Mouse (Mus musculus): Measurements from ENCODE around the gene Srp14. TPM values are rescaled to one million over a fixed set of nuclear protein-coding genes. Genes with fewer than 3 reads are reported as not detected.

The Srp14 gene
- total and polyA plus RNA-seq, 3 experiments = 64.9 to 129 (median 116) TPM

DNA sequence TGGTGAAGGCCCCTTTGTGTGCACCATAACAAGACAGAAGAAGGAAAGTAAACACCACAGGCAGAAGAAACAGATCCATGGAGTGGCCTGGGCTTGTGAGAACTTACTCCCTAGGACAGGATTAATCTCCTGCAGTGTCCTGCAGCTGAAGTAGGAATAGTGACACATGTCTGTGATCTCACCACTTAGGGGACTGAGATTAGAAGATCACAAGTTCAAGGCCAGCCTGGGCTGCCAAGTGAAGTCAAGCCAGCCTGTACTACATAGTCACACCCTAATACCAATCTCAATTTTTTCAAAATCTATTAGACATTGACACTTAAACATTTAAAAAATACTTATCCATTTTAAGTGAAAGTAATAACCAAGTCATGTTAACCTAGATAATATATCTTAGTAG lies 11.2 kb downstream of the Srp14 start:
- no peak overlapping the region for H3K9ac ChIP-seq (ENCODE audit: low read depth, low read length)
- no peaks in the 10 kb centered on the region for H3K4me1 ChIP-seq (ENCODE audit: control insufficient read depth, insufficient read depth, low read length)
- no peaks in the 10 kb centered on the region for H3K27me3 ChIP-seq (ENCODE audit: control insufficient read depth, insufficient read depth, low read length)
- DNase-seq = no peak
- H3K4me3 ChIP-seq = no peak overlapping the region
- TF ChIP-seq POLR2A (IDR thresholded peaks at IDR 0.05; ENCODE audit: insufficient read depth, low read depth, low read length) = no peak
- TF ChIP-seq CTCF (IDR thresholded peaks at IDR 0.05) = no peak
- no peak for TF ChIP-seq EP300 (IDR thresholded peaks at IDR 0.05; ENCODE audit: insufficient read depth, low read depth, low read length)
- no peak overlapping the region for H3K27ac ChIP-seq
- H3K36me3 ChIP-seq (ENCODE audit: control insufficient read depth, insufficient read depth, low read length) = peaks cover 6% of the 10 kb centered on the region
- intact Hi-C loops (cut with DNase I) = no loop called here
- H3K79me2 ChIP-seq (replicated peaks; ENCODE audit: control insufficient read depth, insufficient read depth, low read length) = no peaks in the 10 kb centered on the region

- TF ChIP-seq POLR2A (IDR thresholded peaks at IDR 0.05; ENCODE audit: insufficient read depth, low read depth, low read length) (no peak), CTCF (IDR thresholded peaks at IDR 0.05) (peak; percentile 24), EP300 (IDR thresholded peaks at IDR 0.05; ENCODE audit: insufficient read depth, low read depth, low read length) (no peak)
- no peak overlapping the region for H3K4me3 ChIP-seq
- H3K4me1 ChIP-seq (ENCODE audit: control insufficient read depth, insufficient read depth, low read length) = no peaks in the 10 kb centered on the region
- H3K9ac ChIP-seq (ENCODE audit: low read depth, low read length) = no peak overlapping the region
- intact Hi-C loops (cut with DNase I) = no loop called here
- WGBS = 58% methylated on average over 1 of the region's 1 CpGs
- H3K27ac ChIP-seq = peak overlapping the region; percentile 43
- H3K27me3 ChIP-seq (ENCODE audit: control insufficient read depth, insufficient read depth, low read length) = no peaks in the 10 kb centered on the region
- no peak for DNase-seq
- H3K36me3 ChIP-seq (ENCODE audit: control insufficient read depth, insufficient read depth, low read length) = peaks cover 4% of the 10 kb centered on the region
- H3K79me2 ChIP-seq (replicated peaks; ENCODE audit: control insufficient read depth, insufficient read depth, low read length) = no peaks in the 10 kb centered on the region
Observed at GRCm38 (mm10) chr2:118466601-118467000, 12.9 kb downstream of the Srp14 start.

GRCm38 (mm10) chr2:118465894-118466293 lies 13.6 kb downstream of the Srp14 start:
- Histone ChIP-seq H3K9ac (ENCODE audit: low read depth, low read length) (no peak overlapping the region), H3K79me2 (replicated peaks; ENCODE audit: control insufficient read depth, insufficient read depth, low read length) (no peaks in the 10 kb centered on the region), H3K4me3 (no peak overlapping the region), H3K4me1 (ENCODE audit: control insufficient read depth, insufficient read depth, low read length) (no peaks in the 10 kb centered on the region), H3K27ac (peak overlapping the region; percentile 51), H3K27me3 (ENCODE audit: control insufficient read depth, insufficient read depth, low read length) (no peaks in the 10 kb centered on the region), H3K36me3 (ENCODE audit: control insufficient read depth, insufficient read depth, low read length) (peaks cover 4% of the 10 kb centered on the region)
- no peak for TF ChIP-seq CTCF (IDR thresholded peaks at IDR 0.05)
- no peak for TF ChIP-seq EP300 (IDR thresholded peaks at IDR 0.05; ENCODE audit: insufficient read depth, low read depth, low read length)
- TF ChIP-seq POLR2A (IDR thresholded peaks at IDR 0.05; ENCODE audit: insufficient read depth, low read depth, low read length) = no peak
- WGBS = 38% methylated on average over 2 of the region's 2 CpGs
- intact Hi-C loops (cut with DNase I) = no loop called here
- no peak for DNase-seq

- Histone ChIP-seq H3K27ac (no peak overlapping the region), H3K4me1 (ENCODE audit: control insufficient read depth, insufficient read depth, low read length) (no peaks in the 10 kb centered on the region), H3K36me3 (ENCODE audit: control insufficient read depth, insufficient read depth, low read length) (peaks cover 4% of the 10 kb centered on the region), H3K9ac (ENCODE audit: low read depth, low read length) (no peak overlapping the region), H3K27me3 (ENCODE audit: control insufficient read depth, insufficient read depth, low read length) (no peaks in the 10 kb centered on the region), H3K79me2 (replicated peaks; ENCODE audit: control insufficient read depth, insufficient read depth, low read length) (no peaks in the 10 kb centered on the region), H3K4me3 (no peak overlapping the region)
- 78% methylated on average over 3 of the region's 3 CpGs for WGBS
- TF ChIP-seq CTCF (IDR thresholded peaks at IDR 0.05) (no peak), POLR2A (IDR thresholded peaks at IDR 0.05; ENCODE audit: insufficient read depth, low read depth, low read length) (no peak)
- DNase-seq = no peak
- intact Hi-C loops (cut with DNase I) = no loop called here
Observed at GRCm38 (mm10) chr2:118464450-118464849, 15.1 kb downstream of the Srp14 start.

GRCm38 (mm10) chr2:118463480-118463879 lies 16.0 kb downstream of the Srp14 start:
- H3K36me3 ChIP-seq (ENCODE audit: control insufficient read depth, insufficient read depth, low read length) = peaks cover 3% of the 10 kb centered on the region
- no peak for TF ChIP-seq CTCF (IDR thresholded peaks at IDR 0.05)
- no peak for TF ChIP-seq POLR2A (IDR thresholded peaks at IDR 0.05; ENCODE audit: insufficient read depth, low read depth, low read length)
- no peak for TF ChIP-seq EP300 (IDR thresholded peaks at IDR 0.05; ENCODE audit: insufficient read depth, low read depth, low read length)
- 94% methylated on average over 5 of the region's 5 CpGs for WGBS

DNA sequence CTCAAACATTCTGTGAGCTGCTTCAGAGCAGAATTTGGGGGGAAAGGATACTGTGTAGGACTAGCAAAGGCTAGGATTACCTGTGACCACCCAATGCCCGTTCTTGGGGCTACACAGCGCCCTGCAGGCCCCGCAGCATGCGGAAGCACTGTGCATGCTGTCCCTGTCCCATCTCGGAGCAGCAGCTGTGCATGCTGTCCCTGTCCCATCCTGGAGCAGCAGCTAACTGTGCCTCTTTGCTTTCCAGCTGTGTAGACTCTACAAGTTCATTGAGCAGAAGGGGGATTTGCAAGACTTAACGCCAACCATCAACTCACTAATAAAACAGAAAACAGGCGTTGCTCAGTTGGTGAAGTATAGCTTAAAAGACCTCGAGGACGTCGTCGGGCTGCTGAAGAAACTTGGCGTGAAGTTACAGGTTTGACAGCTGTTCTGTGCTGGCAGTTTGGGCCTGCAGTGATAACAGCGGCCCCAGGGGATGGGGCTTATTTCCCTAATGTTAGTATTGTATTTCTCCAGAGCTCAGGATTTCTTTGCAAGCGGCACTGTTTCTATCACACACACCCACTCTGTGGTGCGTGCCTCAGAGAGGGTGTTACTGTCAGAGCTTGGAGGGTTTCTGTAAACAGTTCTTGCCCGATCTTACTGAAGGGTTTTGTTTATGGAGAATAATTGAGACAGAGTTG lies 17.9 kb downstream of the Srp14 start:
- H3K9ac ChIP-seq (ENCODE audit: low read depth, low read length) = no peak overlapping the region

More at GRCm38 (mm10) chr2:118463480-118463879, 16.0 kb downstream of the Srp14 start:
- no peak overlapping the region for H3K4me3 ChIP-seq
- H3K9ac ChIP-seq (ENCODE audit: low read depth, low read length) = no peak overlapping the region
- intact Hi-C loops (cut with DNase I) = no loop called here
- DNase-seq = no peak
- no peaks in the 10 kb centered on the region for H3K27me3 ChIP-seq (ENCODE audit: control insufficient read depth, insufficient read depth, low read length)
- H3K79me2 ChIP-seq (replicated peaks; ENCODE audit: control insufficient read depth, insufficient read depth, low read length) = no peaks in the 10 kb centered on the region
- H3K27ac ChIP-seq = no peak overlapping the region
- no peaks in the 10 kb centered on the region for H3K4me1 ChIP-seq (ENCODE audit: control insufficient read depth, insufficient read depth, low read length)

More for the DNA sequence above, 17.9 kb downstream of the Srp14 start:
- intact Hi-C loops (cut with DNase I) = no loop called here
- no peaks in the 10 kb centered on the region for H3K79me2 ChIP-seq (replicated peaks; ENCODE audit: control insufficient read depth, insufficient read depth, low read length)
- no peak for DNase-seq
- no peak for TF ChIP-seq POLR2A (IDR thresholded peaks at IDR 0.05; ENCODE audit: insufficient read depth, low read depth, low read length)
- TF ChIP-seq CTCF (IDR thresholded peaks at IDR 0.05) = no peak
- TF ChIP-seq EP300 (IDR thresholded peaks at IDR 0.05; ENCODE audit: insufficient read depth, low read depth, low read length) = no peak
- 71% methylated on average over 16 of the region's 16 CpGs for WGBS
- H3K27ac ChIP-seq = no peak overlapping the region
- no peaks in the 10 kb centered on the region for H3K36me3 ChIP-seq (ENCODE audit: control insufficient read depth, insufficient read depth, low read length)
- no peaks in the 10 kb centered on the region for H3K4me1 ChIP-seq (ENCODE audit: control insufficient read depth, insufficient read depth, low read length)
- H3K27me3 ChIP-seq (ENCODE audit: control insufficient read depth, insufficient read depth, low read length) = no peaks in the 10 kb centered on the region
- no peak overlapping the region for H3K4me3 ChIP-seq
